Mouse (Mus musculus) hindbrain, postnatal 0 days (tissue): ENCODE measurements around the gene Rai14. TPM values are rescaled to one million over a fixed set of nuclear protein-coding genes. Genes with fewer than 3 reads are reported as not detected.

Experiments used
- ATAC-seq: fragments of 200-750 bp; cut with Nextera tagmentation; 2 replicates; pipeline ENCODE4 v1.8.0; 2017; ENCODE audit warnings: mild to moderate bottlenecking, moderate TSS enrichment, moderate library complexity
- DNase-seq: peaks from one replicate; pipeline ENCODE4 v3.0.0-alpha.2; 2015; ENCODE audit warnings: low spot score
- H3K27ac ChIP-seq: fragments of 300-500 bp; sonication (generic); 2 replicates; pipeline ENCODE4 v1.5.1; 2014; ENCODE audit warnings: mild to moderate bottlenecking
- H3K27me3 ChIP-seq: fragments of 300-500 bp; sonication (generic); 2 replicates; pipeline ENCODE4 v1.6.1; 2014; ENCODE audit warnings: low read length, mixed read lengths; ENCODE audit not compliant: insufficient read depth
- H3K36me3 ChIP-seq: fragments of 300-500 bp; sonication (generic); 2 replicates; pipeline ENCODE4 v1.6.1; 2014; ENCODE audit warnings: low read length, mixed read lengths; ENCODE audit not compliant: insufficient read depth
- H3K4me1 ChIP-seq: fragments of 300-500 bp; sonication (generic); 2 replicates; pipeline ENCODE4 v1.6.1; 2014; ENCODE audit warnings: antibody characterized with exemption, low read length, mixed read lengths; ENCODE audit not compliant: insufficient read depth
- H3K4me2 ChIP-seq: fragments of 300-500 bp; sonication (generic); 2 replicates; pipeline ENCODE4 v1.6.1; 2014; ENCODE audit warnings: low read depth, mild to moderate bottlenecking, low read length, moderate library complexity, mixed read lengths
- H3K4me3 ChIP-seq: fragments of 300-500 bp; sonication (generic); 2 replicates; pipeline ENCODE4 v1.5.1; 2014; ENCODE audit warnings: low read length
- H3K9ac ChIP-seq: fragments of 300-500 bp; sonication (generic); replicated peaks from 2 replicates; pipeline ENCODE4 v1.6.1; 2014; ENCODE audit warnings: mild to moderate bottlenecking, low read length, moderate library complexity, mixed read lengths
- H3K9me3 ChIP-seq: fragments of 300-500 bp; sonication (generic); 2 replicates; pipeline ENCODE4 v1.6.1; 2016; ENCODE audit warnings: low read length, mixed read lengths
- CTCF ChIP-seq: IDR thresholded peaks from 2 replicates; pipeline ENCODE4 v1.5.1; 2016; ENCODE audit warnings: antibody characterized with exemption, control low read depth, low read depth
- WGBS: fragments of 180-500 bp; shearing (Covaris S2); extraction: QIAGEN DNeasy Blood & Tissue Kit; methylation state at CpG from one replicate; pipeline ENCODE4 v1.1.7; 2014; 5-methylcytosine and 5-hydroxymethylcytosine counted together
- polyA plus RNA-seq: library from polyadenylated mRNA; unstranded; fragments of >200 nt; fragmentation: Nextera tagmentation; extraction: Ambion mirVana; gene quantifications from 2 replicates; pipeline ENCODE4 v1.2.1, GENCODE M21; 2015
- total RNA-seq: library from RNA; depleted of rRNA; stranded (reverse); fragments of >200 nt; gene quantifications from 2 replicates; pipeline ENCODE4 v1.2.3, GENCODE M21; 2014

The Rai14 gene
- total and polyA plus RNA-seq, 2 experiments from 2014 or later = 5.7 to 11.0 TPM

DNA sequence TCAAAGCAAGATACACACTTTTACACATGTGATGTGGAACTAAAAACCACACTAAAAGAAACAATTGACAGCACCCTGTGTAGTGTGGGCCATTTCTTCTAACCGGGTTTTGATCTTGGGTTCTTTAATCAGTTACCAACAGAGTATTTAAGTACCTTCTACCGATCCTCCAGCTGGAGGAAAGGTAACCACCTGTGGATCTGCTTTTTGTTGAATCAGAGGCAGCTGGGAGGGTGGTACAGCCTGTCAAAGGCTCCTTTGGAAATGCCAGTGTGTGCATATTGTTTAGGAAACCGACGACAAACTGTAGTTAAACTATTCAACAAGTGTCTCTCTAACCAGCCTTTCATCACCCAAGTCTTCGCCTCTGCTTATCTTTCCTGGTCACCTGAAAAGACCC is 1.5 kb upstream of the Rai14 start:
- H3K4me1 ChIP-seq = peaks cover 12% of the 10 kb centered on the region; the same call in 1 of the 2 replicates
- ATAC-seq = no peak

DNA sequence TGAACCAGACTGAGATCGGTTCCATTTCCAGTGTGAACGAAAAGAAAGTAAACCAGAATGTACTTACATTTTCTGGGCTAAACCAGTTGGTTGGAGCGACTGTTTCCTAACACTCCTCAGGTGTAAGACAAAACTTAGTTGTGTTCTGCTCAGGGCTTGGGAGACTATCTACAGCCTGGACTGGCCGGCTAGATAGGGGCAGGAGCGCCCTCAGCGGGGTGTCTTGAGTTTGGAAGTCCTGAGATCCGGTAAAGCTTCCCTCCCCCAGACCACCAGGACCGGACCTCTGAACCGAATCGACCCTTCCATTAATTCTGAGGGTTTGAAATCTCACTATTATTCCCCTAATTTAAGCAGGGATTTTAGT is 698 bp upstream of the Rai14 start:
- Histone ChIP-seq H3K9me3 (no peaks in the 10 kb centered on the region), H3K36me3 (no peaks in the 10 kb centered on the region), H3K27me3 (no peaks in the 10 kb centered on the region), H3K4me1 (peaks cover 12% of the 10 kb centered on the region; the same call in 1 of the 2 replicates), H3K9ac (peak overlapping the region; percentile 69; the same call in 1 of the 2 replicates), H3K4me2 (peak overlapping the region; percentile 99), H3K4me3 (peak overlapping the region; percentile 77), H3K27ac (peak overlapping the region; percentile 60; the same call in 1 of the 2 replicates)
- DNase-seq = no peak
- ATAC-seq = peak; percentile 4; the same call in 1 of the 2 replicates
- no peak for TF ChIP-seq CTCF
- under 1% methylated on average over 10 of the region's 10 CpGs for WGBS

More for the DNA sequence above, 1.5 kb upstream of the Rai14 start:
- no peaks in the 10 kb centered on the region for H3K27me3 ChIP-seq
- no peak overlapping the region for H3K9ac ChIP-seq
- H3K27ac ChIP-seq = no peak overlapping the region
- H3K9me3 ChIP-seq = no peaks in the 10 kb centered on the region
- H3K4me2 ChIP-seq = no peak overlapping the region
- H3K4me3 ChIP-seq = no peak overlapping the region
- 20% methylated on average over 5 of the region's 5 CpGs for WGBS
- no peak for TF ChIP-seq CTCF
- no peak for DNase-seq
- no peaks in the 10 kb centered on the region for H3K36me3 ChIP-seq

DNA sequence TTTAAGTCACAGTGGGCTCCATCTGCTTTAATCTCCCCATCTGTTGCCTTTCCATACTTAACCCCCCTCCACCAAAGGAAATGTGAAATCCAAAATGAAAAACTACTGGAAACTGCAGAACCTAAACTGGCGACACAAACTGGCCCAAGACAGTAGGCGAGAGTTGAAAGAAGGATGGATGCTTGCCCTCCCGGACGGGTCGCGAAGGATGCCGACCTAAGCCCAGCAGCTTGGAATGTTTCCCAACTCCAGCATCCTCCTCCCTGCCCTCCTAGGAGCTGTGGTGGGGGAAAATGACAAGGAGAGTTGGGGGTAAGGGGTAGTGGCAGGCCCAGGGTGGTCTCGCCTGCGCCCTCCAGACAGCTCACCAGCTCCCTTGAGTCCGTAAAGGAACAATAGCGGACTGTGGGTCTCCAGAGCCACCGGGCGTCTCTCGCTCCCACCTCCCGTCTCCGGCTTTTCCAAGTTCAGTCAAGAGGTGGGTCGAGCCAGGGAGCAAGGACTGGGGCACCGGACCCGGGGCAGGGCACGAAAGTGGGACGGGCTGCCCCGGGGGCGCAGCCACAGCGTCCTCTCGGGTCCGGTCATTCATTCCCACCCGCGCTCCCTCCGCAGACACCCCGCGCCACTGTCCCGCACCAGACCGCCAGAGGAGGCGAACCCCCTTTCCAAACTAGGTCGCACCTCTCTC is 653 bp downstream of the Rai14 start:
- Histone ChIP-seq H3K27ac (peak overlapping the region; percentile 60), H3K36me3 (no peaks in the 10 kb centered on the region), H3K9ac (peak overlapping the region; percentile 69), H3K4me2 (peak overlapping the region; percentile 99), H3K9me3 (no peaks in the 10 kb centered on the region), H3K4me3 (peak overlapping the region; percentile 77), H3K4me1 (peaks cover 12% of the 10 kb centered on the region; the same call in 1 of the 2 replicates), H3K27me3 (no peaks in the 10 kb centered on the region)
- no peak for TF ChIP-seq CTCF
- ATAC-seq (peak; percentile 43), DNase-seq (no peak)
- WGBS = 3% methylated on average over 30 of the region's 35 CpGs

DNA sequence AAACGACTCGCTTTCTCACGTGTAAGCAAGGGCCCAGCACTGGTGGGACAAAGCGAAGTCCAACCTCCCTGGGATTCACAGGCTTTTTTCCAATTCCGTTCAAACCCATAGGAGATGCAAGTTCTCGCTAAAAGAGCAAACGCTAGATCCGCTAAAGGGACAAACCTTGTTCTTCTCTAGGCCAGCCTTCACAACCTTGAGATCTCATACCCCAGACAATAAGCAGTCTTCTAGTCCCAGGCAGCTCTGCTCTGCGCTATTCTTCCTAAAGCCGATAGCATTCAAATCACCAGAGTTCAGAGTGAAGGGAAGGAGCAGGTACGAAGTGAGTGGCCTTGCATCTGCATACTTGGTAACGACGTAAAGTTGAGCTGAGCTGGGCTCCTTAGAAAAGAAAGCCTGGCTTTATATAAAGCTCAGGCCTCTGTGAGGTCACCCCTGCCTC is 1.2 kb downstream of the Rai14 start:
- TF ChIP-seq CTCF = no peak
- DNase-seq = no peak
- Histone ChIP-seq H3K4me2 (peak overlapping the region; percentile 99), H3K27ac (no peak overlapping the region), H3K27me3 (no peaks in the 10 kb centered on the region), H3K36me3 (no peaks in the 10 kb centered on the region), H3K9me3 (no peaks in the 10 kb centered on the region), H3K4me1 (peaks cover 12% of the 10 kb centered on the region; the same call in 1 of the 2 replicates), H3K4me3 (peak overlapping the region; percentile 77), H3K9ac (peak overlapping the region; percentile 69)
- WGBS = 13% methylated on average over 13 of the region's 13 CpGs
- no peak for ATAC-seq

DNA sequence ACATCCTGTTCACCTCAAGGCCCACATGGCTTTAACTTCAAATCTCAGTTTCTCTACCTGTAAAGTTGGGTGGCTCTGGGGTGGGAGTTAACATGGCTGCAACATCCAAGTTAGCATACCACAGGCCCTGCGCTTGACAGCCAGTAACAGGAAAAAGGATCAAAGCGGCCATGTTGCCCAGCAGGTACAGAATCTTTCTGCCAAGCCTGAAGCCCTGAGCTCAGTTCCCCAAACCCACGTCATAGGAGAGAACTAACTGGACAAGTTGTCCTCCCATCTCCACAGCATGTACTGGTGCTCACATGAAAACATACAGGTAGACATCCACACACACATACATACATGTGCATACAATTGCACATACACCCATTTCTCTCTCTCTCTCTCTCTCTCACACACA is 2.1 kb downstream of the Rai14 start:
- Histone ChIP-seq H3K4me2 (peak overlapping the region; percentile 99), H3K27ac (no peak overlapping the region), H3K9me3 (no peaks in the 10 kb centered on the region), H3K36me3 (no peaks in the 10 kb centered on the region), H3K4me3 (no peak overlapping the region), H3K4me1 (peaks cover 12% of the 10 kb centered on the region; the same call in 1 of the 2 replicates), H3K9ac (no peak overlapping the region), H3K27me3 (no peaks in the 10 kb centered on the region)
- no peak for ATAC-seq
- no peak for DNase-seq
- TF ChIP-seq CTCF = no peak
- 76% methylated on average over 3 of the region's 3 CpGs for WGBS

DNA sequence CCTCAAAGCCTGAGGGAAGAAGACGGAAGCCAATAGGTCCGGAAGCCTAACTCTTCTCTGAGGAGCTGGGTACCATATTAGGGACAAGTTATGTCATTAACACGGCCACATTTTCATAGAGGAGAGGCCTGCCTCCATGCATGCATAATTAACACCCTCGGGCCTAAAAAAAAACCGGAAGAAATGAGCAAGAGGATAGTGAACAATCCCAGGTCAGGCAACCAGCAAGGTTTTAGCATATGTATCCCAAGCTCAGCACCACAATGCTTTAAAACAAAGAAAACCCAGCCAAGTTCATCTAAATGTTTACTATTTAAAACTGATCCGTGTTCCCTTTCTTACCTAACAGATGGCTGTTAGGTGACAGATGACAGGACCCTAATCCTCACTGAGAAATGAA is 3.2 kb downstream of the Rai14 start:
- peaks cover 12% of the 10 kb centered on the region; the same call in 1 of the 2 replicates for H3K4me1 ChIP-seq
- no peak for DNase-seq

DNA sequence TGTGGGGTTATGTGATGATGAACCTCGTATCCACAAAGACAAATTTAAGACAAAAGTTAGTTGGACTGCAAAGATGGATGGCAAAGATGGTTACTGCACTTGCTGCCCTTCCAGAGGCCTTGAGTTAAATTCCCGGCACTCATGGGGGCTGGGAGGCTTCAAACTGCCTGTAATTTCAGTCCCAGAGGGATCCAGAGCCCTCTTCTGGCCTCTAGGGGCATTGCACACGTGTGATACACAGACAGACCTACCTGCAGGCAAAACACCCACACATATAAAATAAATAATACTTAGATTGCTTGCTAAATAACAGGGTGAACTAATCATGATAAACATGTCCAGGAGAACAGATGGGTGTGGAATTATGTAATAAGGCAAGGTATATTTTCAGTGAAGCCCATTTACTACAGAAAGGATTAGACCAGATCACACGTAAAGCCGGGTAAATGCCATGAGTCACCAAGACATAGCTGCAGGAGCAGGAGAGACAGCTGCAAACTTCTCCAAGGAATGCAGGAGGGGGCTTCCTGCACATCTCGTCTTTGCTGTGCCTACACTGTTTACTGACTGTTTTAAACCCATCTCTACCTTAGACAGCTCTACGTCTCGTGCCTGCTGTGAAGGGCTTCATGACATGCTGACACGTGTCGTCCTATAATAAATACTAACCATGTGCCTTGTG is 5.7 kb downstream of the Rai14 start:
- H3K27ac ChIP-seq = no peak overlapping the region
- WGBS = 87% methylated on average over 10 of the region's 10 CpGs
- no peak for ATAC-seq
- no peaks in the 10 kb centered on the region for H3K27me3 ChIP-seq
- no peak for DNase-seq
- peak; percentile 42 for TF ChIP-seq CTCF
- H3K4me3 ChIP-seq = no peak overlapping the region
- no peaks in the 10 kb centered on the region for H3K36me3 ChIP-seq
- H3K9me3 ChIP-seq = no peaks in the 10 kb centered on the region
- peaks cover 12% of the 10 kb centered on the region; the same call in 1 of the 2 replicates for H3K4me1 ChIP-seq
- no peak overlapping the region for H3K4me2 ChIP-seq
- H3K9ac ChIP-seq = no peak overlapping the region

More for the DNA sequence above, 3.2 kb downstream of the Rai14 start:
- H3K27me3 ChIP-seq = no peaks in the 10 kb centered on the region
- no peaks in the 10 kb centered on the region for H3K9me3 ChIP-seq
- H3K9ac ChIP-seq = no peak overlapping the region
- H3K27ac ChIP-seq = no peak overlapping the region
- ATAC-seq = no peak
- no peak overlapping the region for H3K4me3 ChIP-seq
- TF ChIP-seq CTCF = no peak
- H3K4me2 ChIP-seq = no peak overlapping the region
- WGBS = 46% methylated on average over 6 of the region's 6 CpGs
- no peaks in the 10 kb centered on the region for H3K36me3 ChIP-seq
